ENCODE assay signal across 22 mouse cellular contexts in genomic region chr2:181635865-181636264, GRCm38 (mm10). TPM values are rescaled to one million over a fixed set of nuclear protein-coding genes. Genes with fewer than 3 reads are reported as not detected.
"Had no signal": no experiment of that assay in that cellular context is flagged by ENCODE, and none has a peak within 500 bp of the region (broad histone marks: within the 10 kb centered on the region; RNA-seq: fewer than 3 reads in every experiment).

No protein-coding gene starts in this region.

- H3K4me2 ChIP-seq: neural tube, embryonic 13.5 days; neural tube, embryonic 15.5 days; stomach, embryonic 15.5 days had no signal

- H3K4me1 ChIP-seq: neural tube, embryonic 13.5 days; neural tube, embryonic 15.5 days; stomach, embryonic 15.5 days had no signal

- H3K4me3 ChIP-seq: neural tube, embryonic 13.5 days; neural tube, embryonic 15.5 days; stomach, embryonic 15.5 days had no signal

- H3K9ac ChIP-seq: neural tube, embryonic 13.5 days; neural tube, embryonic 15.5 days; stomach, embryonic 15.5 days had no signal

- DNase-seq: retina, postnatal 1 day; right cerebral cortex, adult 18-20 months; right cerebral cortex, postnatal 14 days; right cerebral cortex, postnatal 25 days; right cerebral cortex, postnatal 4 days; spleen, adult 18-20 months; thymus, adult 18-20 months; thymus, adult 2 months; thymus, postnatal 14 days; thymus, postnatal 25 days; thymus, postnatal 36 days; thymus, postnatal 4 days had no signal

- H3K27me3 ChIP-seq: neural tube, embryonic 13.5 days; neural tube, embryonic 15.5 days; stomach, embryonic 15.5 days had no signal

- H3K27ac ChIP-seq: neural tube, embryonic 13.5 days; neural tube, embryonic 15.5 days; stomach, embryonic 15.5 days; stomach, postnatal 0 days had no signal

- H3K9me3 ChIP-seq: neural tube, embryonic 13.5 days; neural tube, embryonic 15.5 days; stomach, embryonic 15.5 days had no signal

RNA-seq across cellular contexts. Expression of gene Gm29797, which starts 21.0 kb away (rescaled TPM):
- total RNA-seq: neutrophil, adult 5-6 weeks had no signal
- polyA plus RNA-seq: neural tube, embryonic 13.5 days; neural tube, embryonic 14.5 days; spleen, adult 2 months; stomach, embryonic 14.5 days; stomach, embryonic 16.5 days; stomach, postnatal 0 days; testis, adult 2 months had no signal

RNA-seq across cellular contexts. Expression of gene Sox18, which starts 35.6 kb away (rescaled TPM):
- total RNA-seq: neutrophil, adult 5-6 weeks had no signal
